Mouse (Mus musculus): ENCODE data around the gene Ncf4.

Gene Ncf4

DNA sequence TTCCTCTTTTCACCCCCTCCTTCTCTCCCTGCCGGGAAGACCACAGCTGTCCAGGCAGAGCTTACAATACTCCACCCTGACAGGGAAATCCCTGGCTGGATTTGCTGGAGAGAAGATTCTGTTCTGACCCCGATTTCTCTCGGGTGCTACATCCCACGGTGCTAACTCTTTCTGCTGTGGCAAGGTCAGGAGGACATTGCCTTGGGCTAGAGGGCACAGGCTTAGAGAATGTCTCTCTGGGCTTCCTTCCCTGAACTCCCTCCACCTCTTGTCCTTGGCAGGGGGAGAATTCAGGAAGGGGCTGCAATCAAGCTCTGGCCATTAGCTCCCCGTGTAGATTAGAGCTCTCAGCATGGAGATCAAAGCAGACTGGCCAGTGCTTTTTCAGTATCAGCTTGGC, 65.3 kb downstream of the Ncf4 start:
- no peak for DNase-seq (ENCODE audit: extremely low read depth, low read depth, low spot score)

DNA sequence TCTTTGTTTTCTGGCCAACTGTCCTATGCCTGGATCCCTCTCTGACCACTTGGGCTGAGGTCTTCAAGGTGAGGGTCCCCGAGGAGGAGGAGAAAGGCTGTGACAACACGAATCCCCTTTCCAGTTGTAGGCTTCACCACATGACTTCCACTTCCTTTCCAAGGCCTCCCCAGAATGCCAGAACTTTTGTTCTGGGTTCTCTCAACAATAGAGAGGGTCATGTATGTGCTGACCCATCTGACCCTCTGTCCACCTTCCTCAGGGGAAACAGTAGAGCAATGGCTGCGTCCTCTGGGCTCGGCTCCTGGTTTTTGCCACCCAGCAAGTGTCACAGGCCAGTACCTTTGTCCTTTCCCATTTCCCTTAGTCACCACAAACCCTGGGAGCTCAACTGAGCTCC, 66.4 kb downstream of the Ncf4 start:
- no peak for DNase-seq (ENCODE audit: extremely low read depth, low read depth, low spot score)

All from fat pad, adult 2 months (tissue).